Mouse (Mus musculus) common myeloid progenitor, adult 5-6 weeks (primary cell): ENCODE measurements around the gene Cd8a. TPM values are rescaled to one million over a fixed set of nuclear protein-coding genes. Genes with fewer than 3 reads are reported as not detected.

Experiments used
- total RNA-seq: library from RNA; stranded (forward); fragments of 200-1000, 187-1606 nt; gene quantifications from 2 replicates; pipeline ENCODE4 v1.2.3, GENCODE M21; 2017

The Cd8a gene
- total RNA-seq, 1 experiment from 2014 or later, result not detected

Other genes starting within 250 kb of the Cd8a start
- gene Thnsl2, start 229.0 kb upstream of the Cd8a start, total RNA-seq, result 0.14 and 0.29 TPM in 2 replicates
- not detected in 2 replicates for gene Fabp1, start 173.6 kb upstream of the Cd8a start, total RNA-seq
- gene Krcc1, start 101.8 kb upstream of the Cd8a start, total RNA-seq, result 85.9 and 98.2 TPM in 2 replicates
- not detected in 2 replicates for gene Smyd1, start 51.2 kb upstream of the Cd8a start, total RNA-seq
- gene Cd8b1, start 50.6 kb upstream of the Cd8a start, total RNA-seq, result not detected in 2 replicates
- gene Rmnd5a, start 67.2 kb downstream of the Cd8a start, total RNA-seq, result 81.2 and 99.4 TPM in 2 replicates
- gene Rnf103, start 120.5 kb downstream of the Cd8a start, total RNA-seq, result 12.5 and 18.3 TPM in 2 replicates
- gene Chmp3, start 170.4 kb downstream of the Cd8a start, total RNA-seq, result 117 and 139 TPM in 2 replicates